Mouse (Mus musculus) ovary, adult 18-20 months (tissue): Measurements from ENCODE around the gene Tmem219.

Experiments
- DNase-seq: peaks from one replicate; pipeline ENCODE4 v3.0.0; 2022; ENCODE audit warnings: low spot score, mixed read lengths

The Tmem219 gene

DNA sequence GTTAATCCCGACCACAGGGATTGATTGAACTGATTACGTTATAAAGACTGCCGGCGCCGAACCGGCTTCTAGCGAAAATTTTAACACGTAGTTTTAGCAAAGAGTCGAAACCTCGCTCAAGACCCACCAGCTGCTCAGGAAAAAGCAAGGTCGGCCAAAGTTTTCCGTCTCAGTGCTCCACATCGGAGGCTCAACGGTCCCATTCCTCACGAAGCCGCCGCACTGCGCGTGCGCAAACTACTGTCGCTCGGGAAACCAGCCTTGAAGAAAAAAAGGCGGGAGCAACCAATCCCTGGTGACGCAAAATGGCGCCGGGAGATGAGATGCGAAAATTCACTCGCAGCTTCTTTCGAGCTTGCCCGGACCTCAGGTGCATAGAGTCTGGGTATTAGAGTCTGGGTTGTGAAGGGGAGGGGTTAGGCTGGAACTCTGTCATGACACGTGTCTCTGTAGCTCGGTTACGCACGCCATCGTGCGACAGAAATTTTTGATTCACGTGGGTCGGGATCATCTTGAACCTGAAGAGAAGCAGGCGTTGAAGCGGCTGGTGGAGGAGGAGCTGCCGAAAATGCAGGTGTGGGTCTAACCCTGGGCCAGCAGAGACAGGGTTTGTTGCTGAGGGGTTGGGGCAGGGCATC is 60.5 kb downstream of the Tmem219 start, which contains the start of gene Ino80e:
Ino80e (minus strand) TSS at position 231 of the 638 bp plus-strand sequence.
- DNase-seq: peak; percentile 86

DNA sequence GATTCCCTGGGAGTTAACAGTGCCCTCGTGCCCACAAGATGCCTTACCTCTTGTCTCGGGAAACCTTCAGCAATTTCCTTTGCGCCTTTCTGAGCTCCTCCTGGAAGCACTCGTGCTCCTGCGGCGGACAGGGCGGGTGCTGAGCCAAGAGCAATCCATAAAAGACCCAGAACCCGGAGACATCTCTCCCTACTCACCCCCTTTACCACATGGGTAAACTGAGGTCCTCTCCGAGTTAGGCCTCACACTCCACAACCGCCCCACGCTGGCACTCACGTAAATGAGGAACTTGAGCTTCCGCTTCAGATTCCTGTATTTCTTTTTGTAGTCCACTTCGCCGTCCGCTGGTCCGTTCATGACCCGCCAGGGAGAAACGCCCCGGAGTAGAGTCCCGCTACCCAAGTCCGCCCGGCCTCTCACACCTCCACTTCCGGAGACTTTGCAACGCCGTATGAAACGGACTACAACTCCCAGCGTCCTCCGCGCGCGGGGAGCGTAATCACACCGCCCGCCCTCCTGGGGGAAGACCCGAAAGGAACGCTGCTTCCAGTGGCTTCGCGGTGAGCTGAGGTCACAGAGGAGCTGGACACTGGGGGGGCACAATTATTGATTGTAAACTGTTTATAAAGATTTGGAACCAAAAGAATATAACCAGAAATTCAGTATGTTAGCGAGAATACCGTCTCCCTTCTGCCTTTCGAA is 61.1 kb downstream of the Tmem219 start, which contains the start of gene Hirip3:
Hirip3 (plus strand) TSS at position 544 of the 702 bp plus-strand sequence.
- peak; percentile 91 for DNase-seq

- DNase-seq: no peak
Measured at GRCm38 (mm10) chr7:126860987-126861386, 61.7 kb downstream of the Tmem219 start.

- DNase-seq: no peak
Measured at GRCm38 (mm10) chr7:126856741-126857420, 65.8 kb downstream of the Tmem219 start.

- no peak for DNase-seq
Measured at GRCm38 (mm10) chr7:126855641-126856040, 67.1 kb downstream of the Tmem219 start.

GRCm38 (mm10) chr7:126853454-126853853 is 69.3 kb downstream of the Tmem219 start:
- DNase-seq: no peak

- DNase-seq: no peak
Measured at GRCm38 (mm10) chr7:126851192-126851591, 71.5 kb downstream of the Tmem219 start.

- no peak for DNase-seq
Measured at GRCm38 (mm10) chr7:126850161-126850560, 72.6 kb downstream of the Tmem219 start.

DNA sequence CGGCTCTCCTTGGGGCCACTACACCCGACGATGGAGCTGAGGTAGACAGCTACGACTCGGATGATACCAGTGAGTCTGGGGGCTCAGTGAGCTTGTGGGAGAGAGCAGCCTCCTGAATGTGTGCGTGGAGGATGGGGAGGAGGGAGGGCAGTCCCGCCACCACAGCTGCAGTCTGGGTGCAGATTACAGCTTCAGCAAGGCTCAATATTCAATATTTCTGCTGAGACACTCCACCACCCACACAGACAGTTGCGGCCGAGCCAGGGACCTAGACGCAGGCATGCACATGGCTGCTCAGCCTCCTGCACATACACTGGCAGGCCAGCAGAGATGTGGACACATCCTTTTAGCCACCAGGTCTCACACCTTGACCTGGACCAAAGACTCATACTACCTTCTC is 73.9 kb downstream of the Tmem219 start:
- no peak for DNase-seq

- no peak for DNase-seq
Measured at GRCm38 (mm10) chr7:126847421-126848398, 75.0 kb downstream of the Tmem219 start.

- no peak for DNase-seq
Measured at GRCm38 (mm10) chr7:126847116-126847420, 75.6 kb downstream of the Tmem219 start, which contains the start of gene Doc2a. Gene Doc2a (plus strand): TSS chr7:126847416.

DNA sequence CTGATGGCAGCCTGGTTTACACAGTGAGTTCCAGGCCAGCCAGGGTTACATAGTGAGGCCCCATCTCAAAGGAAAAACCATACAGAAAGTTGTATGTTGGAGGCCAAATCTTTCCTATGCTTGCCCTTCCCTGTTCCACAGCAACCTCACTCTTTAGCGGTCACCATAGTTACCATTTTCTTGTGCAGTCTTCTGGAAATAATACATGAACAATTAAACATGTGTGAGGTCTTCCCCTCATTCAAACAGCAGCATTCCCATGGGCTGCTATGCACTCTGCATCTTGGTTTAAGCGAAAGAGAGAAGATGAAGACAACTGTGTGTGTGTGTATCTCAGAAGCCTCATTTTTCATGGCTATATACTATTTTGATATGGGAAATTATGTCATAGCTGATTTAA is 77.2 kb downstream of the Tmem219 start:
- DNase-seq: no peak

- DNase-seq: no peak
Measured at GRCm38 (mm10) chr7:126843276-126843675, 79.4 kb downstream of the Tmem219 start.
